Mouse (Mus musculus) small intestine, adult 2 months (tissue): Measurements from ENCODE around the gene Atoh7.

Experiments
- CTCF ChIP-seq: fragments of 200-500 bp; IDR thresholded peaks from 2 replicates; pipeline ENCODE4 v1.5.1; 2012; ENCODE audit warnings: low read depth, mild to moderate bottlenecking, control low read depth, inconsistent platforms, low read length, moderate library complexity, mixed read lengths; ENCODE audit not compliant: insufficient replicate concordance, insufficient read length; ENCODE audit errors: extremely low read depth
- POLR2A ChIP-seq: fragments of 200-500 bp; IDR thresholded peaks from 2 replicates; pipeline ENCODE4 v1.6.1; 2012; ENCODE audit warnings: low read depth, mild to moderate bottlenecking, control low read depth, inconsistent platforms, low read length, moderate library complexity

DNA sequence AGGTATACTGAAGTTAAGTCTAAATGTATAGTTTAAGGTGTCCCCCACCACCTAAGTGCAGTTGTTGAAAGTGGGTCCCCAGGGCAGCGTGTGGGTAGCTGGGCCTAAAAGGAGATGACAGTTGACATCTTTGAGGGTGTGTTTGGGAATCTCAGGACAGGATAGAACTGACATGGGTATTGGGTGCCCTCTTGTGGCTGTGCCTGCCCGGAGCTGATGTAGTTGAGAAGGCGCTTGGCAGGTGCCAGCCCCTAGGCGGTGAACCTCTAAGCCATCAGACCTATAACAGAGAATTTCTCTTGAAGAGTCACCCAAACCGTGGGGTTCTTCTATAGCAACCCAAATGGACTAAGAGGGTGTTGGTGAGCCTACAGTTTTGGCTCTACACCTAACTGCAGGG lies 33.5 kb upstream of the Atoh7 start:
- no peak for TF ChIP-seq POLR2A
- peak; percentile 95 for TF ChIP-seq CTCF
